Mouse (Mus musculus): ENCODE measurements around the gene Prr22. TPM values are rescaled to one million over a fixed set of nuclear protein-coding genes. Genes with fewer than 3 reads are reported as not detected.

Prr22 gene
- total and polyA plus RNA-seq, 2 experiments from 2014 or later = 0.21 to 0.46 TPM

GRCm38 (mm10) chr17:56819032-56819545 lies 49.0 kb downstream of the Prr22 start:
- no peak for DNase-seq (ENCODE audit: low spot score)
- no peak for ATAC-seq
- Histone ChIP-seq H3K27me3 (ENCODE audit: insufficient read depth, low read length) (no peaks in the 10 kb centered on the region), H3K4me2 (ENCODE audit: low read depth, low read length) (no peak overlapping the region), H3K9ac (replicated peaks; ENCODE audit: low read length) (no peak overlapping the region), H3K27ac (peak overlapping the region; percentile 20; the same call in 1 of the 2 replicates), H3K4me1 (ENCODE audit: insufficient read depth, low read length) (peaks cover 8% of the 10 kb centered on the region), H3K9me3 (ENCODE audit: low read length) (no peaks in the 10 kb centered on the region), H3K4me3 (ENCODE audit: low read length) (no peak overlapping the region), H3K36me3 (ENCODE audit: insufficient read depth, low read length) (no peaks in the 10 kb centered on the region)
- WGBS = 55% methylated on average over 6 of the region's 6 CpGs
- TF ChIP-seq CTCF (IDR thresholded peaks at IDR 0.05; ENCODE audit: low read depth) = no peak

- TF ChIP-seq CTCF (IDR thresholded peaks at IDR 0.05; ENCODE audit: low read depth) = no peak
- H3K4me1 ChIP-seq (ENCODE audit: insufficient read depth, low read length) = 0 out of 2 replicates have a peak, but pooled peaks cover 6% of the 10 kb centered on the region
- H3K36me3 ChIP-seq (ENCODE audit: insufficient read depth, low read length) = no peaks in the 10 kb centered on the region
- ATAC-seq = peak; percentile 72
- H3K4me3 ChIP-seq (ENCODE audit: low read length) = no peak overlapping the region
- H3K9ac ChIP-seq (replicated peaks; ENCODE audit: low read length) = no peak overlapping the region
- peak overlapping the region; percentile 20; the same call in 1 of the 2 replicates for H3K27ac ChIP-seq
- peak; percentile 45 for DNase-seq (ENCODE audit: low spot score)
- H3K4me2 ChIP-seq (ENCODE audit: low read depth, low read length) = no peak overlapping the region
- WGBS = 44% methylated on average over 8 of the region's 8 CpGs
- H3K9me3 ChIP-seq (ENCODE audit: low read length) = no peaks in the 10 kb centered on the region
- no peaks in the 10 kb centered on the region for H3K27me3 ChIP-seq (ENCODE audit: insufficient read depth, low read length)
Measured at GRCm38 (mm10) chr17:56819694-56820111, 49.7 kb downstream of the Prr22 start.

Other genes with a start within 250 kb of the Prr22 start
- gene Gm20219, start 215.9 kb upstream of the Prr22 start, total RNA-seq (2014; rRNA removed) = 0.10 and 0.54 TPM in 2 replicates
- gene Gm20219, start 215.9 kb upstream of the Prr22 start, polyA plus RNA-seq (2015; fragmentation: Nextera tagmentation; extraction: Ambion mirVana) = 0.37 and 0.55 TPM in 2 replicates
- gene Safb2, start 185.7 kb upstream of the Prr22 start, total RNA-seq (2014; rRNA removed) = 34.1 and 45.2 TPM in 2 replicates
- gene Safb2, start 185.7 kb upstream of the Prr22 start, polyA plus RNA-seq (2015; fragmentation: Nextera tagmentation; extraction: Ambion mirVana) = 48.4 and 52.5 TPM in 2 replicates
- gene Safb, start 185.4 kb upstream of the Prr22 start, total RNA-seq (2014; rRNA removed) = 40.8 and 47.0 TPM in 2 replicates
- 71.7 and 85.0 TPM in 2 replicates for gene Safb, start 185.4 kb upstream of the Prr22 start, polyA plus RNA-seq (2015; fragmentation: Nextera tagmentation; extraction: Ambion mirVana)
- 65.8 and 79.7 TPM in 2 replicates for gene 2410015M20Rik, start 160.5 kb upstream of the Prr22 start, total RNA-seq (2014; rRNA removed)
- gene 2410015M20Rik, start 160.5 kb upstream of the Prr22 start, polyA plus RNA-seq (2015; fragmentation: Nextera tagmentation; extraction: Ambion mirVana) = 222 and 247 TPM in 2 replicates
- 939 and 1,848 TPM in 2 replicates for gene Rpl36, start 156.8 kb upstream of the Prr22 start, total RNA-seq (2014; rRNA removed)
- 1,254 and 1,260 TPM in 2 replicates for gene Rpl36, start 156.8 kb upstream of the Prr22 start, polyA plus RNA-seq (2015; fragmentation: Nextera tagmentation; extraction: Ambion mirVana)
- gene Lonp1, start 143.4 kb upstream of the Prr22 start, total RNA-seq (2014; rRNA removed) = 67.0 and 72.5 TPM in 2 replicates
- gene Lonp1, start 143.4 kb upstream of the Prr22 start, polyA plus RNA-seq (2015; fragmentation: Nextera tagmentation; extraction: Ambion mirVana) = 38.6 and 39.7 TPM in 2 replicates
- gene Catsperd, start 142.1 kb upstream of the Prr22 start, total RNA-seq (2014; rRNA removed) = 0.32 and 2.4 TPM in 2 replicates
- 1.2 and 1.3 TPM in 2 replicates for gene Catsperd, start 142.1 kb upstream of the Prr22 start, polyA plus RNA-seq (2015; fragmentation: Nextera tagmentation; extraction: Ambion mirVana)
- 121 and 122 TPM in 2 replicates for gene Ranbp3, start 97.0 kb upstream of the Prr22 start, total RNA-seq (2014; rRNA removed)
- 87.2 and 88.7 TPM in 2 replicates for gene Ranbp3, start 97.0 kb upstream of the Prr22 start, polyA plus RNA-seq (2015; fragmentation: Nextera tagmentation; extraction: Ambion mirVana)
- 279 and 501 TPM in 2 replicates for gene Ndufa11, start 52.5 kb upstream of the Prr22 start, total RNA-seq (2014; rRNA removed)
- 691 and 728 TPM in 2 replicates for gene Ndufa11, start 52.5 kb upstream of the Prr22 start, polyA plus RNA-seq (2015; fragmentation: Nextera tagmentation; extraction: Ambion mirVana)
- 37.5 and 40.7 TPM in 2 replicates for gene Vmac, start 52.2 kb upstream of the Prr22 start, total RNA-seq (2014; rRNA removed)
- 17.4 and 19.1 TPM in 2 replicates for gene Vmac, start 52.2 kb upstream of the Prr22 start, polyA plus RNA-seq (2015; fragmentation: Nextera tagmentation; extraction: Ambion mirVana)
- 12.9 and 15.7 TPM in 2 replicates for gene Nrtn, start 12.7 kb upstream of the Prr22 start, total RNA-seq (2014; rRNA removed)
- gene Nrtn, start 12.7 kb upstream of the Prr22 start, polyA plus RNA-seq (2015; fragmentation: Nextera tagmentation; extraction: Ambion mirVana) = 4.3 TPM in 2 replicates
- gene Dus3l, start 5.5 kb upstream of the Prr22 start, total RNA-seq (2014; rRNA removed) = 79.0 and 96.5 TPM in 2 replicates
- 85.9 and 90.0 TPM in 2 replicates for gene Dus3l, start 5.5 kb upstream of the Prr22 start, polyA plus RNA-seq (2015; fragmentation: Nextera tagmentation; extraction: Ambion mirVana)
- 4.9 and 9.8 TPM in 2 replicates for gene Rfx2, start 60.8 kb downstream of the Prr22 start, total RNA-seq (2014; rRNA removed)
- gene Rfx2, start 60.8 kb downstream of the Prr22 start, polyA plus RNA-seq (2015; fragmentation: Nextera tagmentation; extraction: Ambion mirVana) = 3.7 and 4.4 TPM in 2 replicates
- gene Acsbg2, start 104.2 kb downstream of the Prr22 start, total RNA-seq (2014; rRNA removed) = not detected in 2 replicates
- gene Acsbg2, start 104.2 kb downstream of the Prr22 start, polyA plus RNA-seq (2015; fragmentation: Nextera tagmentation; extraction: Ambion mirVana) = not detected in 2 replicates
- gene 1700061G19Rik, start 105.2 kb downstream of the Prr22 start, total RNA-seq (2014; rRNA removed) = not detected in 2 replicates
- gene 1700061G19Rik, start 105.2 kb downstream of the Prr22 start, polyA plus RNA-seq (2015; fragmentation: Nextera tagmentation; extraction: Ambion mirVana) = 0.34 and 0.35 TPM in 2 replicates
- gene Mllt1, start 165.2 kb downstream of the Prr22 start, total RNA-seq (2014; rRNA removed) = 131 and 135 TPM in 2 replicates
- 46.7 and 52.0 TPM in 2 replicates for gene Mllt1, start 165.2 kb downstream of the Prr22 start, polyA plus RNA-seq (2015; fragmentation: Nextera tagmentation; extraction: Ambion mirVana)
- not detected in 2 replicates for gene Acer1, start 211.9 kb downstream of the Prr22 start, total RNA-seq (2014; rRNA removed)
- gene Acer1, start 211.9 kb downstream of the Prr22 start, polyA plus RNA-seq (2015; fragmentation: Nextera tagmentation; extraction: Ambion mirVana) = not detected in 2 replicates
- 137 and 150 TPM in 2 replicates for gene Clpp, start 220.1 kb downstream of the Prr22 start, total RNA-seq (2014; rRNA removed)
- gene Clpp, start 220.1 kb downstream of the Prr22 start, polyA plus RNA-seq (2015; fragmentation: Nextera tagmentation; extraction: Ambion mirVana) = 163 TPM in 2 replicates
- 58.0 and 70.3 TPM in 2 replicates for gene Alkbh7, start 227.1 kb downstream of the Prr22 start, total RNA-seq (2014; rRNA removed)
- gene Alkbh7, start 227.1 kb downstream of the Prr22 start, polyA plus RNA-seq (2015; fragmentation: Nextera tagmentation; extraction: Ambion mirVana) = 66.0 and 70.2 TPM in 2 replicates
- not detected in 2 replicates for gene Pspn, start 229.8 kb downstream of the Prr22 start, total RNA-seq (2014; rRNA removed)
- gene Pspn, start 229.8 kb downstream of the Prr22 start, polyA plus RNA-seq (2015; fragmentation: Nextera tagmentation; extraction: Ambion mirVana) = not detected in 2 replicates
- gene Gtf2f1, start 241.0 kb downstream of the Prr22 start, total RNA-seq (2014; rRNA removed) = 28.8 and 32.9 TPM in 2 replicates
- gene Gtf2f1, start 241.0 kb downstream of the Prr22 start, polyA plus RNA-seq (2015; fragmentation: Nextera tagmentation; extraction: Ambion mirVana) = 63.5 and 67.8 TPM in 2 replicates
- gene Gm17949, start 241.2 kb downstream of the Prr22 start, total RNA-seq (2014; rRNA removed) = not detected in 2 replicates
- gene Gm17949, start 241.2 kb downstream of the Prr22 start, polyA plus RNA-seq (2015; fragmentation: Nextera tagmentation; extraction: Ambion mirVana) = 0.28 and 0.40 TPM in 2 replicates